Mouse (Mus musculus): ENCODE results near the gene Mpl.

The Mpl gene

DNA sequence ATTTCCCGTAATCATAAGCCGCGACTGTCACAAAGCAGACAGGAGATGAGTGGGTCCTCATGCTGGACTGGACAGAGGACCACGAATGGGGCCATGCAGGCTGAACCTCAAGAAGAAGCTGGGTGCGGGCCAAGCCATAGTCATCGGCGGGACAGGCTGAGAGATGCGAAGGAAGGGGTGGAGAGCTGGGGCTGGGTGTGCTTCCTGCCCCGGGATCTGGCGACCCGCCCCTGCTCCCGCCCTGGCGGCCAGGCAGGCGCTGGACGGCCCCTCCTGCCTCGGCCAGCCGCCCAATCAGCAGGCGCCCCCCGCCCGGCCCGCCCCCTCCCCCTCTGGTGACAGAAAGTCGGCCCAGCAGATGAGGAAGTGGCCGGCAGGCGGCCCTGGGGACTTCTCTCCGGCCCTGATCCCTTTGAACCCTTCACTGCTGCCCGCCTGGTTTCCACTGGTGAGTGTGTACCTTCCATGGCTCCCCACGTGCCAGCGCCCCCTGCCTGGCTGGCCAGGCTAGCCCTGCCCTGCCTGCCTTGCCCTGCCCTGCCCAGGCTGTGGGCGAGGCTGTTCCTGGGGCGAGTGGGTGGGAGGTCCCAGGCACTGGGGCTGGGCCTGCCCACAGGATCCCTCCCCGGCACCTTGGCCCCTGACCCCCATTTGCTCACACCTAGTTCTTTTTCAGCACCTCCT is 29.4 kb downstream of the Mpl start, which contains the start of gene Elovl1:
TSS of gene Elovl1 (plus strand) at position 326 of the 684 bp plus-strand sequence.
- peak; percentile 73 to 76 for DNase-seq (ENCODE audit: low spot score in 2 of 2)

GRCm38 (mm10) chr4:118427415-118427767 is 29.9 kb downstream of the Mpl start:
- DNase-seq (ENCODE audit: low spot score in 2 of 2), result no peak

- DNase-seq (ENCODE audit: low spot score in 2 of 2), result no peak
Measured at GRCm38 (mm10) chr4:118425374-118425773, 31.9 kb downstream of the Mpl start.

DNA sequence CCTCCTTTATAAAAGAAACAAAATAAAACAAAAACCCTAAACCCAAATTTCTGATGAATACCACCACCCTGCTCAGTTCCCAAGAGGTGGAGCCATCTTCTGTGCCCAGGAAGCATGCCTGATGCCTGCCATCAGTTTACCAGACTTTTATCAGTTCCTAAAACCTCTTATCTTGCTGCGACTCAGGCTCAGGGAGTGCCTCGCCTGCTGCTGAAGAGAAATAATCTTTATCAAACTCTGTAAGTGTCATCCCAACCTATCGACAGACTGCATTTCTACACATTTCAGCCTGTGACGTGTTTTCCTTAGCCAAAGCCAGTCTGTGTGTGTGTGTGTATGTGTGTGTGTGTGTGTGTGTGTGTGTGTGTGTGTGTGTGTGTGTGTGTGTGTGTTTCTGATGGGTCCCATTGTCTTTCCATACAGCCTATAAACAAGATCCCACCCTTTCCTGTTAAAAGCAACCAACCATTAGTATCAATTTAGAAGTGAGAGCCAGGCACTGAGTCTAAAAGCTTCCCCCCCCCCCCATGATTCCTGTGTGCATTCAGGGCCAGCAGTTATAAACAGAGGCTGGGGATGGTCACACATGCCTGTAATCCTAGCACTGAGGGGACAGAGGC is 32.7 kb downstream of the Mpl start:
- no peak for DNase-seq (ENCODE audit: low spot score in 2 of 2)

- DNase-seq (ENCODE audit: low spot score in 2 of 2), result no peak
Measured at GRCm38 (mm10) chr4:118421384-118421783, 35.9 kb downstream of the Mpl start.

- no peak for DNase-seq (ENCODE audit: low spot score in 2 of 2)
Measured at GRCm38 (mm10) chr4:118417112-118417797, 40.1 kb downstream of the Mpl start.

GRCm38 (mm10) chr4:118416329-118416728 is 41.0 kb downstream of the Mpl start:
- no peak for DNase-seq (ENCODE audit: low spot score in 2 of 2)

DNA sequence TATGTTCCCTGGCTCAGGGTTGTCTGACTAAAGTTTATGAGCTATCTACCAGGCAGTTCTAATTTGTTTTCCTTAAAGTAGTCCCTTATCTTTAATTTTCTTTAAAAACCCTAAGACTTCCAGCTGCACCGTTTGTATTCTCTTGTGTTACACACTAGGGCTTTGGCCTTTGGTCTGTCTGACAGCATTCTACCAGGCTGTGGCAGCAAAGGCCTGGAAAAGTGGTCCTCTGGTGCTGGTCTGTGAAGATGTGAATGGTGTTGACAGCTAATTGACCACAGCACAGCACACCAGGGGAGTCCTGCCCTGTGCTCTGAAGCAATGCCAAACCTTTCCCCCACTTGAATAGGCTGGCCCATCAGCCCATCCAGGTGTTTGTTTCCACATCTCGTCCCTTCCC is 41.5 kb downstream of the Mpl start:
- DNase-seq (ENCODE audit: low spot score in 2 of 2), result no peak

DNA sequence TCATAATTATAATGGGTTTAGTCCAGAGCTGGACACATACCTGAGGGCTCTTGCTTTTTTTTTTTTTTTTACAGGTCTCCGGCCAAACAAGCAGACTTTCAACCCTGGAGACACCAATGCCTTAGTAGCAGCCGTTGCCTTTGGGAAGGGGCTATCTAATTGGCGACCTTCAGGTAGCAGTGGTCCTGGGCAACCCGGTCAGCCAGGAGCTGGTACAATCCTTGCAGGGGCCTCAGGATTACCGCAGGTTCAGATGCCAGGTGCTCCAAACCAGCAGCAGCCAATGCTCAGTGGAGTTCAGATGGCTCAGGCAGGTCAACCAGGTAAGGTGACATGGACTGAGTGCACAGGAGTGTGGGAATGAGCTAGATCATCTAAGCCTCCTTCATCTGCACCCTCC is 43.8 kb downstream of the Mpl start:
- no peak for DNase-seq (ENCODE audit: low spot score in 2 of 2)

DNA sequence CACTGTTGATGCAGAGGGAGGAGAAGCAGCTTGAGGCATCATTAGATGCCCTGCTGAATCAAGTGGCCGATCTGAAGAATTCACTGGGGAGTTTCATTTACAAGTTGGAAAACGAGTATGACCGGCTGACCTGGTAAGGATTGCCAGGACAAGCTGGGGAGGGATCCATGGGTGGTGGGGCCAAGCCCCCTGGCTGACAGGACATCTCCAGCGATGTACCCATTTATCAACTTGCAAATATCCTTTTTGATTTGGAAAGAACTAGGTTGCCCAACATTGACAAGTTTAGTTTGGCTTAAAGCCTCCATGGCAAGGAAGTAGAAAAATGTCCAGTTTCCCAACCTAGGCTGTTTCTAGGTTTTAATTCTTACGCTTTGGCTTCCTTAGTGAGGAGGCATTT is 46.4 kb downstream of the Mpl start:
- no peak for DNase-seq (ENCODE audit: low spot score in 2 of 2)

DNA sequence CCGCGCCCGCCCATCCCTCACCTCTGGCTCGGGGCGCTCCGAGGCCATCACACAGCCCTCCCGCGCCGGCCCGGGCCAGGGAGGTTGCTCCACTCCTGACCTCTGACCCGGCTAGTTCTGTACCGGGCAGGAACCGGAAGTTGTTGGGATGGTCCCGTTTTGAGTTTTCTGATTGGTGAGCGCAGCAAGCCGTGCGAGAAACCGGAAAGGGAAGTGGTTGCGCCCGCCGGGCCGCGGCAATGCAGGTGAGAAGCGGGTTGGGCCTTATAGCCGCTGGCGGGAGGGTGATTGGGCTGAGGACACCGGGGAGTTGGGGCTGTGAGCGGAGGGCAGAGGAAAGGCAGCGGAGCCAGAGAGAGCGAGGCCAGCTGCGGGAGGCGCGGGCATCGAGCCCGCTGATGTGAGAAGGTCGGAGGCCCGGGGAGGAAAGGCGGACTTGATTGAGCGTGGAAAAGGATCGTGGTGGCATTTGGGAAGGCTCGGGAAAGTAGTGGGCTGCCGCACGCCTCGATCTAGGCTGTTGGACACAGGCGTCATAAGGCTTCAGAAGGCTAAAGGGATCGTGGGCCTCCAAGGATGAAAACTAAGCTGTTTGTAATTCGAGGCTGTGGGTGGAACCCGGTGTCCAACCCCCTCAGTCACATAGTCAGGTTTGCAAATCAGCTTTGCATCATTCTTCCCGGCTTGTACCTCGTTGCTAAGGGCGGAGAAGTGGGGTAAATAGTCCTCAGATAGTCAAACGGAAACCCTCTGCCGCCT is 48.0 kb downstream of the Mpl start, which contains the start of the genes Szt2 and Med8:
TSS of gene Szt2 (minus strand) at position 132 of the 759 bp plus-strand sequence.
TSS of gene Med8 (plus strand) at position 196 of the 759 bp plus-strand sequence.
- peak; percentile 82 to 86 for DNase-seq (ENCODE audit: low spot score in 2 of 2)

DNA sequence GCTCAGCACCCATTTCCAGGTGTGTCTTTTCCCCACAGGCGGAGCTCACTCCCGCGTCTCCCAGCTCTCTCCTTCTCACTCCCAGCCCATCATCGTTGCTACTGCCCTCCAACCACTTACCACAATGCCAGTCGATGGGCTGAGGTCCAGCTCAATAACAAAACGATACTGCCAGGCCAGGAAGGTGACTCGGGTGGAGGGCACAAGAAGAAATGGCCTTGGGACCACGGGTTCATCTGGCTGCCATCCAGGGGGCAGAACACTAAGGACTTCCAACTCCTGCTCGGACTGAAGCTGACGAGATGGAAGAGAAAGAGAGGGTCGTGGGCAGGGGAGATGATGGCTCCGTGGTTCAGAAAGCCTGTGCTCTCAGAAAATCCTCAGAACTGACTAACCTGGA is 54.6 kb downstream of the Mpl start:
- no peak for DNase-seq (ENCODE audit: low spot score in 2 of 2)

DNA sequence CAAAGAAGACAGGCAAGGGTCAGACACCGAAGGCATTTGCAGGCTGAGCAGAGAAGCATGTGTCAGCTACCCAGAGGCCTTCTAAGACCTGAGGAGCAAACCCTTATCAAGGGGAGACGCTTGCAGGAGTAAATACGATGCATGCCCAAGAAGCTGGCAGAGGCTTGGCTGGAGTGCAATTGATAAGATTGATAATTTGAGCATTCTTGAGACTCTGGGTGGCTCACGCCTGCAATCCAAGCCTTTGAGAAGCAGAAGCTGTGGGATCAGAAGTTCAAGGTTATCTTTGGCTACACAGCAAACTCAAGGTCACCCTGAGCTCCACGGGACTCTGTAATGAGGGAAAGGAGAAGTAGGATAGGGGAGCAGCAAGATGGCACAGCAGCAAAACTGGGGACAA is 55.4 kb downstream of the Mpl start:
- DNase-seq (ENCODE audit: low spot score in 2 of 2), result no peak

DNA sequence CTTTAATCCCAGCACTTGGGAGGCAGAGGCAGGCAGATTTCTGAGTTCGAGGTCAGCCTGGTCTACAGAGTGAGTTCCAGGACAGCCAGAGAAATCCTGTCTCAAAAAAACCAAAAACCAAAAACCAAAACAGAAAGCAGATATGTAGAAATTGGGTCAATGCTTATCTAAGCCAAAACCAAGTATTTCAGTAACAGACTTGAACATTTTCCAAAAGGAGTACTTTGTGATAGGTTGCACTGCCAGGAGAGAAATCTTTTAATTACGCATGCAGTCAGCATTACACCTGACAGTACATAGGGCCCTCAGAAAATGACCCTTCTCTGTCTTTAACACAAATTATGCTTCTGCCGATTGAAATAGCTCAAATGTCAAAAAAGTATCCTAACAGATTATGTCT is 55.9 kb downstream of the Mpl start:
- DNase-seq (ENCODE audit: low spot score in 2 of 2), result no peak

DNA sequence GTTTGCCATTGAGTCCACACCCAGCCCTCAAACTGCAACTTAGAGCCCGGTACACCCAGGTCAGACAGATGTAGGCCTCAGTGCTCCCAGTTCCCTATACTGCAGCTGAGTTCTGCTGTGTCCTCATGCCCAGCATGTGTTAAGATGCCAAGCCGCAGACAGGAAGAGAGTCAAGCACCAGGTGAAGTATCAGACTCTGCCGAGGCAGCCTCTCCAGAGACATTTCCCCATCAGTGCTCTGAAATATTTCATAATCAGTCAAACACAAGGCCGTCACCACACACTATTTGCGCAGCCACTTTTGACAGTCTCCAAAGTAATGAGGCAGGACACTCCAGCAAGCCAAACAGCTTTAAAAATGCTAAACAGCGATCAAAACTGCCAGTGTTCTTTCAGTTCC is 58.9 kb downstream of the Mpl start:
- no peak for DNase-seq (ENCODE audit: low spot score in 2 of 2)

DNA sequence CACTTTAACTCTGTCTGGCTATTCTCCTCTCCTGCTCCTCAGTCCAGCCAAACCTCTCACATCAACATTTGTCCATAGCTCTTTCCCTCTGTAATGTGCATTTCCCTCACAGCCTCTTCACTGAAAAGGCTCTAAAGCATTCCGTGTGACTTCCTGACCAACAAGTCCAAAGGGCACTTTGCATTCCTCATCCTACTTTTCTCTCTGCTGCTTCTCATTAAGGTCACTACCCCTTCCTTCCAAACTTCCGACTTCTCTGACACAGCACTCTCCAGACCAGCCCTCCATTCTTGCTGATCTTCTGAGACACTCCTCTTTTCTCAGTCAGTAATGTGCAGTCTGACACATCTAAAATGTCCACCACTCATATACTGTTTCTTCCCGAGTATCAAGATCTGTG is 60.9 kb downstream of the Mpl start:
- DNase-seq (ENCODE audit: low spot score in 2 of 2), result no peak

- DNase-seq (ENCODE audit: low spot score in 2 of 2), result no peak
Measured at GRCm38 (mm10) chr4:118395289-118395688, 62.0 kb downstream of the Mpl start.

DNA sequence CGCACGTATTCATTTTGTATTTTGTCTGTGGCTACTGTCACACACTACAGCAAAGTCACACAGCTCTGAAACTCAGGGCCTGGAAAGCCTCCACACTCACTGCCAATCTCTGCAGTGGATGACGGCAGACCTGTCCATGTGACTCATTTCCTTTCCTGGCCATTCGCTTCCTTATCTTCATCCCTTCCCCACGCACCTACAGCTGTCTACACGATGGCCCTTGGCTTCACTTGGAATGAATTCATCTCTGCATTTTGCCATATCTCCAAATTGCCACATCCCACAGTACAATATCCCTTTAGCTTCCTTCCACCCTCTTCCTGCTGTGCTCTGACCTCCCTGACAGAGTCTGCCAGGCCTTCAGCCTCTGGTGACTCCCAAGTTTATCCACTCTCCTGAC is 62.8 kb downstream of the Mpl start:
- no peak for DNase-seq (ENCODE audit: low spot score in 2 of 2)

Data from frontal cortex, postnatal 10 days (tissue).